Mouse (Mus musculus) hindbrain, postnatal 0 days (tissue): ENCODE measurements around the gene Gm13277. TPM values are rescaled to one million over a fixed set of nuclear protein-coding genes. Genes with fewer than 3 reads are reported as not detected.
"Not testable (repeated sequence)": the region's sequence is repeated elsewhere in the genome, so short reads cannot be mapped to it uniquely, and the experiment has no call there.

Source experiments
- ATAC-seq: fragments of 200-750 bp; cut with Nextera tagmentation; 2 replicates; pipeline ENCODE4 v1.8.0; 2017; ENCODE audit warnings: mild to moderate bottlenecking, moderate TSS enrichment, moderate library complexity
- DNase-seq: peaks from one replicate; pipeline ENCODE4 v3.0.0-alpha.2; 2015; ENCODE audit warnings: low spot score
- H3K27ac ChIP-seq: fragments of 300-500 bp; sonication (generic); 2 replicates; pipeline ENCODE4 v1.5.1; 2014; ENCODE audit warnings: mild to moderate bottlenecking
- H3K27me3 ChIP-seq: fragments of 300-500 bp; sonication (generic); 2 replicates; pipeline ENCODE4 v1.6.1; 2014; ENCODE audit warnings: low read length, mixed read lengths; ENCODE audit not compliant: insufficient read depth
- H3K36me3 ChIP-seq: fragments of 300-500 bp; sonication (generic); 2 replicates; pipeline ENCODE4 v1.6.1; 2014; ENCODE audit warnings: low read length, mixed read lengths; ENCODE audit not compliant: insufficient read depth
- H3K4me1 ChIP-seq: fragments of 300-500 bp; sonication (generic); 2 replicates; pipeline ENCODE4 v1.6.1; 2014; ENCODE audit warnings: antibody characterized with exemption, low read length, mixed read lengths; ENCODE audit not compliant: insufficient read depth
- H3K4me2 ChIP-seq: fragments of 300-500 bp; sonication (generic); 2 replicates; pipeline ENCODE4 v1.6.1; 2014; ENCODE audit warnings: low read depth, mild to moderate bottlenecking, low read length, moderate library complexity, mixed read lengths
- H3K4me3 ChIP-seq: fragments of 300-500 bp; sonication (generic); 2 replicates; pipeline ENCODE4 v1.5.1; 2014; ENCODE audit warnings: low read length
- H3K9ac ChIP-seq: fragments of 300-500 bp; sonication (generic); replicated peaks from 2 replicates; pipeline ENCODE4 v1.6.1; 2014; ENCODE audit warnings: mild to moderate bottlenecking, low read length, moderate library complexity, mixed read lengths
- H3K9me3 ChIP-seq: fragments of 300-500 bp; sonication (generic); 2 replicates; pipeline ENCODE4 v1.6.1; 2016; ENCODE audit warnings: low read length, mixed read lengths
- CTCF ChIP-seq: IDR thresholded peaks from 2 replicates; pipeline ENCODE4 v1.5.1; 2016; ENCODE audit warnings: antibody characterized with exemption, control low read depth, low read depth
- WGBS: fragments of 180-500 bp; shearing (Covaris S2); extraction: QIAGEN DNeasy Blood & Tissue Kit; methylation state at CpG from one replicate; pipeline ENCODE4 v1.1.7; 2014; 5-methylcytosine and 5-hydroxymethylcytosine counted together
- polyA plus RNA-seq: library from polyadenylated mRNA; unstranded; fragments of >200 nt; fragmentation: Nextera tagmentation; extraction: Ambion mirVana; gene quantifications from 2 replicates; pipeline ENCODE4 v1.2.1, GENCODE M21; 2015
- total RNA-seq: library from RNA; depleted of rRNA; stranded (reverse); fragments of >200 nt; gene quantifications from 2 replicates; pipeline ENCODE4 v1.2.3, GENCODE M21; 2014

The Gm13277 gene
- total and polyA plus RNA-seq, 2 experiments from 2014 or later = not detected

- Histone ChIP-seq H3K4me2 (peak overlapping the region; percentile 63), H3K27ac (peak overlapping the region; percentile 78; the same call in 1 of the 2 replicates), H3K4me3 (peak overlapping the region; percentile 41)
- not testable (repeated sequence) for H3K9me3 ChIP-seq, H3K9ac ChIP-seq, H3K4me1 ChIP-seq, H3K27me3 ChIP-seq, H3K36me3 ChIP-seq
- 0% methylated on average over 19 of the region's 21 CpGs for WGBS
- TF ChIP-seq CTCF = peak; percentile 81
- peak; percentile 92 for DNase-seq
- ATAC-seq = peak; percentile 100
Measured at GRCm38 (mm10) chr4:88757628-88758031, 30.8 kb upstream of the Gm13277 start.

DNA sequence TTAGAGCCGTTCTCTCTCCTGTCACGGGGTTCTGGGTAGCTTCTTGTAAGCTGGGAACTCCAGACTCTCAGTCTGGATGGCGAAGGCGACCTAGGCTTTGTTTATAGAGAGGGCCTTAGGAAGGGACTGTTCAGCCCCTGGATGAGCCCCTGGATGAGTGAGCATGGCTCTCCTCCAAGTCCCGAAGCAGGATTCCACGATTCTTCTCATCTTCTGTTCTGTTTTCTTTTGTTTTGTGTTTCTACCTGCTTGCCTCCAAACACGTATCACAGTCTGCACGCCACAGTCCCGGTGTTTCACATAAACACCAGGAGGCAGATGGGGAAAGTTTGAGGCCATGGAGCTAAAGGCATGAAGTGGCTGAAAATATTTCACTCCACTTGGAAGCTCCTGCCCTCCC lies 29.7 kb upstream of the Gm13277 start:
- H3K36me3 ChIP-seq, H3K9me3 ChIP-seq, H3K4me3 ChIP-seq, H3K27ac ChIP-seq, H3K4me1 ChIP-seq, ATAC-seq, H3K27me3 ChIP-seq, H3K9ac ChIP-seq, DNase-seq, H3K4me2 ChIP-seq: not testable (repeated sequence)
- 89% methylated on average over 9 of the region's 9 CpGs for WGBS

- DNase-seq, H3K27me3 ChIP-seq, H3K4me1 ChIP-seq, H3K27ac ChIP-seq, H3K36me3 ChIP-seq, ATAC-seq, H3K9me3 ChIP-seq, H3K9ac ChIP-seq: not testable (repeated sequence)
- Histone ChIP-seq H3K4me2 (peak within 1 kb of the TSS; percentile 50), H3K4me3 (peak within 1 kb of the TSS; percentile 25)
- 23% methylated on average over 6 of the region's 14 CpGs for WGBS
Measured at GRCm38 (mm10) chr4:88759610-88760268, 28.7 kb upstream of the Gm13277 start, which contains the start of gene Gm13283. Gene Gm13283, plus strand, starts transcription at chr4:88760119.

DNA sequence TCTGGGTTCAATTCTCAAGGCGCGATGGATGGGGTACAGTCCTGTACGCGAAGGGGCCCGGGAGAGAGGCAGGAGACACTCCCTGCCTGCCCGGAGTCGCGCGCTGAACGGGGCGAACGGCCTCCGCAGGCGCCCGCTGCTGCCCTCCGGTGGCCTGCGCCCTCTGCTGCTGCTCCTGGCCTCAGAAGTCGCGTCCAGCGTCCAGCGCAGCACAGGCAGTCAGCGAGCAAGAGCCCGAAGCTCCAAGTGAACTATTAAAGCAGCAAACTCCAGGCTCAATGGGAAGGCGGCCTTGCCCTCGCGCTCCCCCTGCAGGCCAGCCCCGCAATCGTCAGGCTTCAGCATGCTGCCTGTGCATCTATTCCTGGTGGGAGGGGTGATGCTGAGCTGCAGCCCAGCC lies 28.0 kb upstream of the Gm13277 start:
- H3K36me3 ChIP-seq, ATAC-seq: not testable (repeated sequence)
- TF ChIP-seq CTCF = peak; percentile 66

GRCm38 (mm10) chr4:88761776-88762175 lies 26.7 kb upstream of the Gm13277 start:
- H3K4me2 ChIP-seq, H3K36me3 ChIP-seq, H3K4me1 ChIP-seq, H3K4me3 ChIP-seq, DNase-seq, H3K9ac ChIP-seq, ATAC-seq, H3K27ac ChIP-seq, H3K9me3 ChIP-seq, H3K27me3 ChIP-seq: not testable (repeated sequence)
- 69% methylated on average over 6 of the region's 8 CpGs for WGBS

More for the DNA sequence above, 28.0 kb upstream of the Gm13277 start:
- peak overlapping the region; percentile 50 for H3K4me2 ChIP-seq
- H3K4me1 ChIP-seq, H3K9ac ChIP-seq, H3K27ac ChIP-seq, H3K27me3 ChIP-seq, H3K9me3 ChIP-seq: not testable (repeated sequence)
- 0% methylated on average over 21 of the region's 28 CpGs for WGBS
- H3K4me3 ChIP-seq = peak overlapping the region; percentile 25
- peak; percentile 75 for DNase-seq

DNA sequence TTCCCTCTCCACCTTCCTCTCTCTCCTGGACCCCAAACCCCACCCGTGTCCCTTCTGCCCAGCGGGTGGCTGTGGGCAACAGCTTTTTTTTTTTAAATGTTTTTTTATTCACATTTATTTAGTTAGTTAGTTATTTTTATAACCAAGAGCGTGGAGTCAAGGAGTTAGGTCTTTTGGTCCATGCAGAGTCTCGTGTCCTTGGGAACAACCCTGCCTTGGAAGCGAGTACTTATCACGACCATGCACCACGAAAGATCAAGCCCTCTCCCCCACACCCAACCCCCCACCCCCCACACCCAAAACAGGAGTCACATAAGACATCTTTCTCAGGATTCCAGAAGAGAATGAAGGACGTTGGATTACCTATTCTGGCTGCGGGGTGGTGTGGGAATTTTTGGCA lies 26.1 kb upstream of the Gm13277 start:
- DNase-seq, H3K36me3 ChIP-seq, H3K4me1 ChIP-seq: not testable (repeated sequence)

DNA sequence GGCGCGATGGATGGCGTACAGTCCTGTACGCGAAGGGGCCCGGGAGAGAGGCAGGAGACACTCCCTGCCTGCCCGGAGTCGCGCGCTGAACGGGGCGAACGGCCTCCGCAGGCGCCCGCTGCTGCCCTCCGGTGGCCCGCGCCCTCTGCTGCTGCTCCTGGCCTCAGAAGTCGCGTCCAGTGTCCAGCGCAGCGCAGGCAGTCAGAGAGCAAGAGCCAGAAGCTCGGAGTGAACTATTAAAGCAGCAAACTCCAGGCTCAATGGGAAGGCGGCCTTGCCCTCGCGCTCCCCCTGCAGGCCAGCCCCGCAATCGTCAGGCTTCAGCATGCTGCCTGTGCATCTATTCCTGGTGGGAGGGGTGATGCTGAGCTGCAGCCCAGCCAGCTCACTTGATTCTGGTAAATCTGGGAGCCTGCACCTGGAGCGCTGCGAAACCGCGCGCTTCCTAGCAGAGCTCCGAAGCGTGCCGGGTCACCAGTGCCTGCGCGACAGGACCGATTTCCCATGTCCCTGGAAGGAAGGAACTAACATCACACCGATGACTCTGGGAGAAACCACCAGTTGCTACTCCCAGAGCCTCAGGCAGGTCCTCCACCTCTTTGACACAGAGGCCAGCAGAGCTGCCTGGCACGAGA lies 24.9 kb upstream of the Gm13277 start:
- not testable (repeated sequence) for ATAC-seq, H3K4me1 ChIP-seq, H3K36me3 ChIP-seq, H3K27ac ChIP-seq, H3K9me3 ChIP-seq, H3K9ac ChIP-seq, H3K27me3 ChIP-seq
- H3K4me3 ChIP-seq = peak overlapping the region; percentile 25
- peak overlapping the region; percentile 48; the same call in 1 of the 2 replicates for H3K4me2 ChIP-seq
- 4% methylated on average over 21 of the region's 42 CpGs for WGBS
- peak; percentile 68 for TF ChIP-seq CTCF
- DNase-seq = peak; percentile 70

More for the DNA sequence above, 26.1 kb upstream of the Gm13277 start:
- WGBS = 58% methylated on average over 9 of the region's 9 CpGs
- not testable (repeated sequence) for H3K9ac ChIP-seq, H3K27ac ChIP-seq, H3K4me3 ChIP-seq, ATAC-seq, H3K9me3 ChIP-seq, H3K4me2 ChIP-seq, H3K27me3 ChIP-seq

GRCm38 (mm10) chr4:88773534-88773933 lies 14.9 kb upstream of the Gm13277 start, which contains the start of gene Gm13290:
Gene Gm13290, plus strand, starts transcription at chr4:88773834.
- WGBS = no CpG with 5 or more reads among the region's 32 CpGs
- ATAC-seq, H3K4me3 ChIP-seq, H3K9me3 ChIP-seq, H3K27ac ChIP-seq, DNase-seq, H3K4me2 ChIP-seq, H3K27me3 ChIP-seq, H3K4me1 ChIP-seq, H3K9ac ChIP-seq, H3K36me3 ChIP-seq: not testable (repeated sequence)

- H3K27me3 ChIP-seq, H3K9ac ChIP-seq, ATAC-seq, H3K4me1 ChIP-seq, H3K4me2 ChIP-seq, DNase-seq, H3K4me3 ChIP-seq, H3K9me3 ChIP-seq, H3K27ac ChIP-seq, H3K36me3 ChIP-seq: not testable (repeated sequence)
- WGBS = no CpG with 5 or more reads among the region's 29 CpGs
Measured at GRCm38 (mm10) chr4:88776622-88777021, 11.8 kb upstream of the Gm13277 start, which contains the start of gene Gm13289. Gene Gm13289, plus strand, starts transcription at chr4:88776922.

DNA sequence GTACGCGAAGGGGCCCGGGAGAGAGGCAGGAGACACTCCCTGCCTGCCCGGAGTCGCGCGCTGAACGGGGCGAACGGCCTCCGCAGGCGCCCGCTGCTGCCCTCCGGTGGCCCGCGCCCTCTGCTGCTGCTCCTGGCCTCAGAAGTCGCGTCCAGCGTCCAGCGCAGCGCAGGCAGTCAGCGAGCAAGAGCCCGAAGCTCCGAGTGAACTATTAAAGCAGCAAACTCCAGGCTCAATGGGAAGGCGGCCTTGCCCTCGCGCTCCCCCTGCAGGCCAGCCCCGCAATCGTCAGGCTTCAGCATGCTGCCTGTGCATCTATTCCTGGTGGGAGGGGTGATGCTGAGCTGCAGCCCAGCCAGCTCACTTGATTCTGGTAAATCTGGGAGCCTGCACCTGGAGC lies 8.9 kb upstream of the Gm13277 start, which contains the start of gene Gm13272:
Gene Gm13272 (plus strand): TSS at position 301 of the 400 bp plus-strand sequence.
- not testable (repeated sequence) for H3K9me3 ChIP-seq, H3K9ac ChIP-seq, H3K36me3 ChIP-seq, H3K27ac ChIP-seq, ATAC-seq, H3K4me1 ChIP-seq, H3K4me2 ChIP-seq, H3K27me3 ChIP-seq, H3K4me3 ChIP-seq, DNase-seq
- no CpG with 5 or more reads among the region's 29 CpGs for WGBS
